Comparison of ENCODE assay signal across 15 mouse cellular contexts in the genomic region with DNA sequence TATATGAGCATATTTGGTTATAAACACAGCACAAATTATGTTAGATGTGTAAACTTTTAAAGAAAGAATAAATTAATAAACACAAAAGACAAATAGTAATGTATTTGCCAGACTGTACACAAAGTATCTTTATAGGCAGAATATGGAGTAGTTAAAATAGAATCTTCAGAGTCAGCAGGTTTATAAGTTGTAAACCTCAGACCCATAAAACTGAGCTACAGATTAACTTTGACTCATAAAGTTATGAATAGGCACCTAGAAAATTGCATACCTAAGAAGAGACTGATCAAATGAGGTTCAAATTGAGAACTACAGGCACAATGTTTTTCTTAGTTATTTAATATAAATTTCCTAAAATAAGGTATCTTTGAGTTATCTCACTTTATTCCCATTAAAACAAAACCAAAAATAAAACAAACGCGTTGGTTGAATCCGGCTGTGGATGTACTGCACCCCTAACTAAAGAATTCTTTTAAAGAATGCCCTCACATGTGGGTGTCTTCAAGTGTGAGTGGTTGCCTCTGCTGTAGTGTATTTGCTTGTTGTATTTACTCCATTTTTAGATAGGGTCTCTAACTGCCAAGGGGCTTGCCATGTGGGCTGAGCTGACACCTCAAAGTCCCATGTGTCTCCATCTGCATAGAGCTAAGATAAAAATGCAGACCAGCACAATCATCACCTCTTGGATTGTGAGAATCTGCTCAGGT.
"Had no signal": no experiment of that assay in that cellular context is flagged by ENCODE, and none has a peak within 500 bp of the region (broad histone marks: within the 10 kb centered on the region; RNA-seq: fewer than 3 reads in every experiment).

No protein-coding gene starts in this region.

- H3K9me3 ChIP-seq: neural tube, embryonic 15.5 days; stomach, embryonic 15.5 days had no signal

- DNase-seq: retina, postnatal 1 day; right cerebral cortex, adult 18-20 months; right cerebral cortex, postnatal 14 days; right cerebral cortex, postnatal 25 days; right cerebral cortex, postnatal 4 days; spleen, adult 18-20 months; thymus, adult 18-20 months; thymus, adult 2 months; thymus, postnatal 14 days; thymus, postnatal 25 days; thymus, postnatal 36 days; thymus, postnatal 4 days had no signal

- H3K27me3 ChIP-seq: neural tube, embryonic 15.5 days; stomach, embryonic 15.5 days had no signal

- H3K4me2 ChIP-seq: neural tube, embryonic 15.5 days; stomach, embryonic 15.5 days had no signal

- H3K4me1 ChIP-seq: neural tube, embryonic 15.5 days; stomach, embryonic 15.5 days had no signal

- H3K9ac ChIP-seq: neural tube, embryonic 15.5 days; stomach, embryonic 15.5 days had no signal

- H3K4me3 ChIP-seq: neural tube, embryonic 15.5 days; stomach, embryonic 15.5 days had no signal

- H3K27ac ChIP-seq: neural tube, embryonic 15.5 days; stomach, embryonic 15.5 days; stomach, postnatal 0 days had no signal

- H3K36me3 ChIP-seq: neural tube, embryonic 15.5 days; stomach, embryonic 15.5 days had no signal
